Mouse (Mus musculus): ENCODE measurements around the gene Nudt6.

- TF ChIP-seq ZC3H11A (IDR thresholded peaks at IDR 0.05; ENCODE audit: borderline replicate concordance, low read depth, low read length) (no peak), ZNF384 (IDR thresholded peaks at IDR 0.05; ENCODE audit: low read depth, low read length) (no peak)
These were observed 38.6 kb downstream of the Nudt6 start for GRCm38 (mm10) chr3:37381457-37381856.
